Mouse (Mus musculus) c-Kit-positive CD71-positive TER-119-positive erythroid progenitor cells, embryonic 14.5 days (primary cell): ENCODE data around the gene Armh3.

Source experiments
- DNase-seq: peaks from one replicate; pipeline ENCODE4 v3.0.0-alpha.2; 2013; ENCODE audit warnings: low spot score

Armh3 gene

DNA sequence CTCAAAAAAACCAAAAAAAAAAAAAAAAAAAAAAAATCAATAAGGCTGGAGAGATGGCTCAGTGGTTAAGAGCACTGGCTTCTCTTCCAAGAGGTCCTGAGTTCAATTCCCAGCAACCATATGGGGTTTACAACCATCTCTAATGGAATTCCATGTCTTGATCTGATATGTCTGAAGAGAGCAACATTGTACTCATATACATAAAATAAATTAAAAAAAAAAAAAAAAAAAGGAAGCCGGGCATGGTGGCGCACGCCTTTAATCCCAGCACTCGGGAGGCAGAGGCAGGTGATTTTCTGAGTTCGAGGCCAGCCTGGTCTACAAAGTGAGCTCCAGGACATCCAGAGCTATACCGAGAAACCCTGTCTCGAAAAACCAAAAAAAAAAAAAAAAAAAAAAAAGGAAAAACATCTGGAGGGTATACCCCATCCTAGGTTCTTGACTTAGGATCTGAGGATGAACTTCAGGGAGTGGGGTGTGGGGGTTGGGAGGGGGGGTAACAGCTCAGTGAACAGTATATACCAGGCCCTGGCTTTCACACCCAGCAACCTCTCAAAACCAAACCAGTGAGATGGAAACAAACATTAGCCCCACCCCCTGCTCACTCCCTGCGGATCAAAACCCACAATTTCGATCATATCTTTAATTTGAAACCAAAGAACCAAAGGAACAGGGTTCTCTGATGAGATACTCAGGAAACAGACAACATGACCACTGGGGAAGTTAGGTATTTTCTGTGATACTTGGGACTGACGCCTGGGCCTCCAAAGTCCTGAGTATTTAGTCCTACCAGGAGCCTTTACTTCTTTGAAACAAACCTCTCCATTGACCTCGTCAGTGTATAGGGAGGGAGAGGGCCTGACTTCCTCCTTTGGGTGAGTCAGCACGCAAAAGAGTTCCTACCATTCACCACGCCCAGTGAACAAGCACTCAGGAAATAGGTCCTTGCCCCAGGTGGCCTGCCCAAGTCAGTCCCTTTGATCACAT lies 208.1 kb downstream of the Armh3 start:
- DNase-seq: peak; percentile 71

DNA sequence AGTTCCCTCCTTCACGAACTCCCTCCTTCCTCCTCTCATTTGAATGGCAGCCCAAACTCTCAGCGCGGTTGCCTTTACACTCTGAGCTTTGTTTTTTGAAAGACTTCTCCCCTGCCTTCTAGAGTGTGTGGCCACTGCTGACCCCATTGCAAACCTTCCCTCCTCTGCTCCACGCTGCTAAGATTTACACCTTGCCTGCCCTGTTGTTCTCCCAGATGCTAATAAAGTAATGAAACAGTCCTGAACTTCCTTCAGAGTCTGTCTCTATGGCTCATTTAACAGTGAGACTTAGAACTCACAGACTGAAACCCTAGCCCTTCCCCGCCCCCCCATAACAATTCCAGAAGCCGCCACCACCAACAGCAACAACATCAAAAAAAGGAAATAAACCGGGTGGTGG lies 208.9 kb downstream of the Armh3 start:
- DNase-seq: no peak

- no peak for DNase-seq
Observed at GRCm38 (mm10) chr19:45788337-45788736, 210.0 kb downstream of the Armh3 start.

- no peak for DNase-seq
Observed at GRCm38 (mm10) chr19:45787450-45787849, 210.8 kb downstream of the Armh3 start.

DNA sequence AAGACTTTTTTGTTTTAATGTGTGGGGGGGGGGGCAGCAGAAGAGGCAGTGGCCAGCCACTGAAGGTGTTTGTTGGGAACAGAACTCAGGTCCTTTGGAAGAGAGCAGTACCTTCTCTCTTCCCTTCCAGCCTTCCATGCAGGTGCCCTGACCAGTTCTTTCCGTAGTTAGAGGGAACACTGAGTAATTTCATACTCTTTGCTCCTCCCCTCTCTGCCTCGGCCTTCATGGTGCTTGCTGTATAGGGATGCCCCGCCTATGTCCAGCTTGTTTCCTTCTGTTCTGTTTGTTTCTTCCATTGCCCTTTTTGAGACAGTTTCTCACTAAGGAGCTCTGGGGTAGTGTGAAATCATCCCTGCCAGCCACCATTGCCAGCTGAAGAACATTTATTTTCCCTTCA lies 212.8 kb downstream of the Armh3 start:
- no peak for DNase-seq

DNA sequence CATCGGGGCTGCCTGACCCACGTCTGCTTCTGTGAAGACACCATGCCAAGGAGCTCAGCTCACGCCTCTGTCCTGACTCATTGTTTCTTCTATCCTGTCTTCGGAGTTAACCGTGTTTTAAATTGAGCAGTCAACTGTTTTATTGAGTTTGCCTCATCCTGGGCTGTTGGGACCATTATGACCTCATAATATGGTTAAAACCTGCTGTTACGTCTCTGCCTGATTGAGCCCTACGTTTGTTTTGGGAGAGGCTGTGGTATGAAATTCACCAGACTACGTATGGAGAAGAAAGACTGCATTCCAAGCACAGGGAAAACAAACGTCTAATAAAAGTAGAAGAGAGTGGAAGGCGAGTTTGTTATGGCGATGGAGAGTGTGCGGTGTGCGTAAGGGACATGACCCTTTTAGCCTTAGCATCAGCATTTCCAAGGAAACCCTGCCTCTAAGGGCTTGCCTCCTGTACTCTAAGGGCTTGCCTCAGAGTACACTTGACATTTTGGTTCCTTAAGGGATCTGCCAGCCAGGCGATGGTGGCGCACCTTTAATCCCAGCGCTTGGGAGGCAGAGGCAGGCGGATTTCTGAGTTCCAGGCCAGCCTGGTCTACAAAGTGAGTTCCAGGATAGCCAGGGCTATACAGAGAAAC lies 214.2 kb downstream of the Armh3 start:
- DNase-seq: no peak

DNA sequence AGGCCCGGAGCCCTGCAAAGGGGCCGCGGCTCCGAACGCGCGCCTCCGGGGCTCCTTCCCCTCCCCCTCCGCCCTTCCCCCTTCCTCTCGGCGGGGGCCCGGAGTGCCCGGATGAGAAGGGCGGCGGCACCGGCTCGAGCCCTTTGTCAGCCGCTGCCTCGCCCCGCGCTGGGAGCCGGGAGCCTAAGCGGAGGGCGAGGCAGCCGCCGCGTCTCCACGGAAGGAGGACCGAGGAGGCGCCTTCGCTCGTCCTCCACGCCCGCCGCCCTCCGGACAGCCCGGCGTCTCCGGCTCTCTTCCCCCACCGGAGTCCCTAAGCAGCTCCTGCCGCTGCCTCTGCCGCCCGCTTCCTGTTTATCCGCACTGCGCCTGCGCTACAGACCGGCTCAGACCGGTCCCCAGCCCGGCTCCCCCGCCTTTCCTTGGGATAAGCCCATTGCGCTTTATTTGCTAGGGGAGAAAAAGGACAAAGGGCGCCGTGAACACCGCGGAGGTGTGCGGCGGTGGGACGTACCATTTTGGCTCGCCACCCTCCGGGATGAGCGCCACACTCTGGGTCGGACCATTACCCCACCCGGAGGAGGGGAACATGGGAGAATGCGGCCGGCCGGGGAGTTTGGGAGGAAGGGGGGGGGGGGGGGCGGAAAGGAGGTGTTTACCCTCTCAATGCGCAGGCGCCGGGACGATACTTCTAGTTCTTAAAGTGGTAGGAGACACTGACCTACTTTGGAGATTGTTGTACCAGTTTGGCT lies 214.9 kb downstream of the Armh3 start, which contains the start of gene Mgea5:
Mgea5 (minus strand) TSS at position 657 of the 752 bp plus-strand sequence.
- DNase-seq: peak; percentile 96

GRCm38 (mm10) chr19:45782315-45783001 lies 215.8 kb downstream of the Armh3 start:
- peak; percentile 55 for DNase-seq

- DNase-seq: no peak
Observed at GRCm38 (mm10) chr19:45781676-45782075, 216.6 kb downstream of the Armh3 start.

- DNase-seq: no peak
Observed at GRCm38 (mm10) chr19:45780350-45780915, 217.9 kb downstream of the Armh3 start.

- no peak for DNase-seq
Observed at GRCm38 (mm10) chr19:45775486-45775885, 222.8 kb downstream of the Armh3 start.

DNA sequence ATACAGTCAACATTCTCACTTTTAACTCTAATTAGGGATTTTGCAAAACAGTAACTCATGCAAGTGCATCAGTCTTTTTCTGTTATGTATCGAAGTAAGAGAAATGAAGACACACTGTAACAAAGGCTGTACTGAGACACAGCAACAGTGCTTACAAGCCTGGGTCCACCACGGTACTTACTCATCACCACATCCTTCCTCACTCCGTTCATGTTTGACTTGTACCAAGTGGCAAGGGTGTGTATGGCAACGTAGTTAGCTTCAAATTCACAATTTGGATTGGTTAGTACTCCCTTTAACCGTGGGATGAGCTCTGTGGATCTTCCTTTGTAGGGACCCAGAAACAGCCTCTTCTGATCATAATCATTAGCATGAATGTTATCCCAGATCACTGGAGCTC lies 226.8 kb downstream of the Armh3 start:
- no peak for DNase-seq
